Mouse (Mus musculus) effector memory CD4-positive, alpha-beta T cell, adult 7 months (primary cell): ENCODE data around the gene Ndufa12. TPM values are rescaled to one million over a fixed set of nuclear protein-coding genes. Genes with fewer than 3 reads are reported as not detected.

Source experiments
- polyA plus RNA-seq: library from polyadenylated mRNA; unstranded; fragments of 100-300 nt; shearing (Covaris generic); gene quantifications from one replicate; pipeline ENCODE4 v1.2.1, GENCODE M21; 2017

The Ndufa12 gene
- 83.5 TPM for polyA plus RNA-seq

DNA sequence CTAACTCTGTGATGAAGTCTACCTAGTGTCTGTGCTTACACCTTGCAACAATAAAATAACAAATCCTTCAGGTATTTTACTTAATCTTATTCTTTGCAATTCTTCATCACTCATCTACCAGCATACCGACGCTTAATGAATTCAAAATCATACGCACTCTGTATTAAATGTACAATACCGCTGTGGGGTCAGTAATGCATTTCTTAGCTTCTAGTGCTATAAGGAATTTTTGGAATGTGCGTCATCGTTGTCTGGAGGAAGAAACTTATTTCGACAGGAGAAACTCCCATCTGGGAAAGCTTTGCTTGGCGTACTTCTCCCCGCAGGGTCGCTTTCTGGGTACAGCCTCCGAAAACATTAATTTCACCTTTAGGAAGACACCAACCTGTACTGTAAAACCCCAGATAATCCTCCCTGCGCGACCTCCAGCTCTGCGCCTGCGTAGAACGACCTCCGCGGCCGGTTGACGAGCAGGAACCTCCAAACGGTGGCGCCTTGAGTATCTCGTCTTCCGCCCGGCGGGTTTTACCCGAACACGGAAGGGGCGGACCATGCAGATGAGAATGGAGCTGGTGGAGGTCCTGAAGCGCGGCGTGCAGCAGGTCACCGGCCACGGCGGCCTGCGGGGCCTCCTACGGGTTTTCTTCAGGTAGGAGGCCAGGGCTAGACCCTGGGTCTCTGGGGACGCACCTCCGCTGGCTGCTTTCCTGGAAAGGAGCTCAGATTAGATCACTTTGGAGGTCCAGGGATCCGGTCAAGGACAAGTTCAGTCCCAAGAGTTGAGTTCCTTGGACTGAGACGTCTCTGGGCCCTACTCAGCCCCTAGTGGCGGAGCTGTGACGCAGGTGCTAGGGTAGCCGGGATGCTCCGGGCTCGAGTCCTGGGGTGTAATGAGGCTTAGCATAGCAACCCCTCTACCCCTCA is at the start of gene Ndufa12:
Gene Ndufa12, plus strand, starts transcription at position 239 of the 924 bp plus-strand sequence.

Other genes starting within 250 kb of the Ndufa12 start
- gene Vezt, start 162.9 kb upstream of the Ndufa12 start, polyA plus RNA-seq, result 9.1 TPM
- gene Fgd6, start 162.7 kb upstream of the Ndufa12 start, polyA plus RNA-seq, result 3.2 TPM
- gene Nr2c1, start 50.7 kb upstream of the Ndufa12 start, polyA plus RNA-seq, result 5.1 TPM
- gene Gm4792, start 100.0 kb downstream of the Ndufa12 start, polyA plus RNA-seq, result not detected
- gene Tmcc3, start 113.2 kb downstream of the Ndufa12 start, polyA plus RNA-seq, result 1.7 TPM